Mouse (Mus musculus): ENCODE results near the gene Emid1. TPM values are rescaled to one million over a fixed set of nuclear protein-coding genes. Genes with fewer than 3 reads are reported as not detected.

Emid1 gene
- total RNA-seq (2021) = 10 to 100 TPM; 38.7 to 43.8 TPM

- DNase-seq = no peak
- intact Hi-C loops (cut with DNase I) = no loop called here
Observed at GRCm38 (mm10) chr11:5151680-5152337, at the start of gene Emid1. Gene Emid1 (minus strand): TSS chr11:5152257.

- intact Hi-C loops (cut with DNase I) = no loop called here
Observed at GRCm38 (mm10) chr11:5199879-5200278, 47.8 kb upstream of the Emid1 start.

GRCm38 (mm10) chr11:5197068-5197467 is 45.0 kb upstream of the Emid1 start:
- intact Hi-C loops (cut with DNase I) = no loop called here
- no peak for DNase-seq

More at GRCm38 (mm10) chr11:5199879-5200278, 47.8 kb upstream of the Emid1 start:
- no peak for DNase-seq

GRCm38 (mm10) chr11:5196583-5196982 is 44.5 kb upstream of the Emid1 start:
- intact Hi-C loops (cut with DNase I) = no loop called here
- DNase-seq = no peak

GRCm38 (mm10) chr11:5193576-5193881 is 41.5 kb upstream of the Emid1 start:
- no peak for DNase-seq
- intact Hi-C loops (cut with DNase I) = no loop called here

GRCm38 (mm10) chr11:5192840-5193575 is 41.0 kb upstream of the Emid1 start:
- intact Hi-C loops (cut with DNase I) = no loop called here

GRCm38 (mm10) chr11:5192084-5192516 is 40.0 kb upstream of the Emid1 start:
- intact Hi-C loops (cut with DNase I) = no loop called here
- DNase-seq = no peak

More at GRCm38 (mm10) chr11:5192840-5193575, 41.0 kb upstream of the Emid1 start:
- DNase-seq = no peak

- intact Hi-C loops (cut with DNase I) = no loop called here
- DNase-seq = no peak
Observed at GRCm38 (mm10) chr11:5189239-5189933, 37.3 kb upstream of the Emid1 start.

GRCm38 (mm10) chr11:5188170-5188569 is 36.1 kb upstream of the Emid1 start:
- DNase-seq = no peak
- intact Hi-C loops (cut with DNase I) = no loop called here

- intact Hi-C loops (cut with DNase I) = no loop called here
- no peak for DNase-seq
Observed at GRCm38 (mm10) chr11:5184832-5185231, 32.8 kb upstream of the Emid1 start.

- peak; percentile 39 for DNase-seq
- intact Hi-C loops (cut with DNase I) = no loop called here
Observed at GRCm38 (mm10) chr11:5184250-5184649, 32.2 kb upstream of the Emid1 start.

GRCm38 (mm10) chr11:5182870-5183269 is 30.8 kb upstream of the Emid1 start:
- DNase-seq = no peak
- intact Hi-C loops (cut with DNase I) = no loop called here

- intact Hi-C loops (cut with DNase I) = no loop called here
Observed at GRCm38 (mm10) chr11:5181850-5182404, 29.9 kb upstream of the Emid1 start.

GRCm38 (mm10) chr11:5179391-5179790 is 27.3 kb upstream of the Emid1 start:
- intact Hi-C loops (cut with DNase I) = no loop called here
- no peak for DNase-seq

More at GRCm38 (mm10) chr11:5181850-5182404, 29.9 kb upstream of the Emid1 start:
- DNase-seq = peak; percentile 91

- no peak for DNase-seq
- intact Hi-C loops (cut with DNase I) = no loop called here
Observed at GRCm38 (mm10) chr11:5177171-5177570, 25.1 kb upstream of the Emid1 start.

GRCm38 (mm10) chr11:5176685-5177084 is 24.6 kb upstream of the Emid1 start:
- no peak for DNase-seq
- intact Hi-C loops (cut with DNase I) = no loop called here

GRCm38 (mm10) chr11:5175866-5176265 is 23.8 kb upstream of the Emid1 start:
- DNase-seq = no peak
- intact Hi-C loops (cut with DNase I) = no loop called here

- intact Hi-C loops (cut with DNase I) = no loop called here
- DNase-seq = no peak
Observed at GRCm38 (mm10) chr11:5175141-5175540, 23.1 kb upstream of the Emid1 start.

GRCm38 (mm10) chr11:5172861-5173260 is 20.8 kb upstream of the Emid1 start:
- intact Hi-C loops (cut with DNase I) = no loop called here
- DNase-seq = no peak

- peak; percentile 41 for DNase-seq
- intact Hi-C loops (cut with DNase I) = no loop called here
Observed at GRCm38 (mm10) chr11:5167311-5167710, 15.3 kb upstream of the Emid1 start.

GRCm38 (mm10) chr11:5165471-5165916 is 13.4 kb upstream of the Emid1 start:
- intact Hi-C loops (cut with DNase I) = no loop called here
- peak; percentile 86 for DNase-seq

All from left cerebral cortex, postnatal 4 days (tissue).